Mouse (Mus musculus) hindbrain, embryonic 16.5 days (tissue): ENCODE results near the gene Tcf20. TPM values are rescaled to one million over a fixed set of nuclear protein-coding genes. Genes with fewer than 3 reads are reported as not detected.

ENCODE experiments used
- ATAC-seq: fragments of 200-750 bp; cut with Nextera tagmentation; 2 replicates; pipeline ENCODE4 v1.8.0; 2017; ENCODE audit warnings: moderate TSS enrichment, moderate library complexity
- H3K27ac ChIP-seq: fragments of 300-500 bp; sonication (generic); 2 replicates; pipeline ENCODE4 v1.5.1; 2014; ENCODE audit warnings: low read depth, mild to moderate bottlenecking, control low read depth, low read length, moderate library complexity
- H3K27me3 ChIP-seq: fragments of 300-500 bp; sonication (generic); replicated peaks from 2 replicates; pipeline ENCODE4 v1.6.1; 2014; ENCODE audit warnings: low read length; ENCODE audit not compliant: control insufficient read depth, insufficient read depth
- H3K36me3 ChIP-seq: fragments of 300-500 bp; sonication (generic); 2 replicates; pipeline ENCODE4 v1.6.1; 2014; ENCODE audit warnings: mild to moderate bottlenecking, low read length, moderate library complexity, mixed read lengths; ENCODE audit not compliant: control insufficient read depth, insufficient read depth
- H3K4me1 ChIP-seq: fragments of 300-500 bp; sonication (generic); 2 replicates; pipeline ENCODE4 v1.6.1; 2014; ENCODE audit warnings: low read depth, low read length; ENCODE audit not compliant: control insufficient read depth, insufficient read depth
- H3K4me2 ChIP-seq: fragments of 300-500 bp; sonication (generic); 2 replicates; pipeline ENCODE4 v1.6.1; 2014; ENCODE audit warnings: mild to moderate bottlenecking, low read length, control low read depth, moderate library complexity
- H3K4me3 ChIP-seq: fragments of 300-500 bp; sonication (generic); 2 replicates; pipeline ENCODE4 v1.5.1; 2014; ENCODE audit warnings: mild to moderate bottlenecking, low read length, control low read depth, moderate library complexity
- H3K9ac ChIP-seq: fragments of 300-500 bp; sonication (generic); 2 replicates; pipeline ENCODE4 v1.6.1; 2014; ENCODE audit warnings: low read depth, mild to moderate bottlenecking, control low read depth, low read length, moderate library complexity
- H3K9me3 ChIP-seq: fragments of 300-500 bp; sonication (generic); 2 replicates; pipeline ENCODE4 v1.6.1; 2014; ENCODE audit warnings: mild to moderate bottlenecking, low read length, moderate library complexity; ENCODE audit not compliant: control insufficient read depth
- WGBS: fragments of 180-500 bp; shearing (Covaris S2); extraction: QIAGEN DNeasy Blood & Tissue Kit; methylation state at CpG from one replicate; pipeline ENCODE4 v1.1.7; 2014; 5-methylcytosine and 5-hydroxymethylcytosine counted together
- polyA plus RNA-seq: library from polyadenylated mRNA; unstranded; fragments of >200 nt; fragmentation: Nextera tagmentation; extraction: Ambion mirVana; gene quantifications from 2 replicates; pipeline ENCODE4 v1.2.1, GENCODE M21; 2015

Tcf20 gene
- polyA plus RNA-seq, 1 experiment from 2014 or later = 9.3 TPM

DNA sequence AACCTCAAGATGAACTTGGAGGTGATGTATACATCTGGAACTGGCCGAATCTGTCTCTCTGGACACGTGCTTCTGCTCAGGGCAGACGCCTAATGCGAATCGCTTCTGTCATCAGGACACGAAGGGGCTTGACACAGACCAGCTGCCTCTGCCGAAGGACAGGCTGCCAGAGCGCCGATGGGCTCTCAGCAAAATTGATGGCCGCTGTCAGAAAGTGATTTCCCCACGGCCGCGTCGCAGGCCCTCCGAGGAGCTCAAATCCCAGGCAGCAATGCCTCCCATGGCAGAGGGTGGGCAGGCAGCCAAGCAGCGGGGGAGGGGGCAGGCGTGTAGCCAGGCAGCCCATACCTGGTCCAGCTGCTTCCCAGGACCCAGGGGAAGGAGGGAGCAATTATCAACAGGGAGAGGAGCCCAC, 49.5 kb downstream of the Tcf20 start:
- no peaks in the 10 kb centered on the region for H3K36me3 ChIP-seq
- peak overlapping the region; percentile 26 for H3K4me2 ChIP-seq
- WGBS = 12% methylated on average over 17 of the region's 17 CpGs
- no peak; the same call in 1 of the 2 replicates for ATAC-seq
- H3K4me3 ChIP-seq = no peak overlapping the region
- H3K9me3 ChIP-seq = no peaks in the 10 kb centered on the region
- peaks cover 82% of the 10 kb centered on the region for H3K4me1 ChIP-seq
- no peaks in the 10 kb centered on the region; the same call in 1 of the 2 replicates for H3K27me3 ChIP-seq
- H3K27ac ChIP-seq = peak overlapping the region; percentile 19; the same call in 1 of the 2 replicates
- peak overlapping the region; percentile 38; the same call in 1 of the 2 replicates for H3K9ac ChIP-seq

DNA sequence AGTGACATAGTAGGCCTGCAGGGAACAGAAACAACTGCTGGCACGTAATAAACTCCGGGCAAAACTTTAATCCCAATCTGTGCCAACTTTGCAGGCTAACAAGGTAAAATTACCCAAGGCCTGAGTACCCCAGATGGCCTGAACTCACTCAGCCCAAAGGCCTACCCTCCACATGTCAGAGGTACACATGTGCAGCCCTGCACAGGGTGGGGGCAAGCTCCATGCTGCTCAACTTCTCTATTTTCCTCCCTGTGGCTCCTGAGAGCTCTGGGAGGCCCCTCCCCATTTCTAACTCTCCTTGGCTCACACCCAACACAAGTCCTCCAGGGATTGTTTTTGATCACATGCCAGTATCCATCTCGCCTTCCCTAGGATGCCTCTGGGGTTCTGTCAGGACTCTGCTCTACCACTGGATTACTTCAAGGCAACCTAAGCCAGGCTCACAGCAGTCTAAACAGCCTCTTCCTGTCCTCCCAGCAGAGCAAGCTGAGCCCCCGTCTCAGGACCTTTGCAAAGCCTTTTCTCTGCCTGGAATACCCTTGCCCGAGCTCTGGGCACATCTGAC, 50.2 kb downstream of the Tcf20 start:
- Histone ChIP-seq H3K9me3 (no peaks in the 10 kb centered on the region), H3K36me3 (no peaks in the 10 kb centered on the region), H3K9ac (no peak overlapping the region), H3K4me1 (peaks cover 85% of the 10 kb centered on the region), H3K27ac (0 out of 2 replicates have a peak overlapping the region, but pooled peaks have one; percentile 1), H3K27me3 (no peaks in the 10 kb centered on the region; the same call in 1 of the 2 replicates), H3K4me3 (no peak overlapping the region), H3K4me2 (no peak overlapping the region)
- WGBS = 38% methylated on average over 5 of the region's 5 CpGs
- ATAC-seq = no peak

DNA sequence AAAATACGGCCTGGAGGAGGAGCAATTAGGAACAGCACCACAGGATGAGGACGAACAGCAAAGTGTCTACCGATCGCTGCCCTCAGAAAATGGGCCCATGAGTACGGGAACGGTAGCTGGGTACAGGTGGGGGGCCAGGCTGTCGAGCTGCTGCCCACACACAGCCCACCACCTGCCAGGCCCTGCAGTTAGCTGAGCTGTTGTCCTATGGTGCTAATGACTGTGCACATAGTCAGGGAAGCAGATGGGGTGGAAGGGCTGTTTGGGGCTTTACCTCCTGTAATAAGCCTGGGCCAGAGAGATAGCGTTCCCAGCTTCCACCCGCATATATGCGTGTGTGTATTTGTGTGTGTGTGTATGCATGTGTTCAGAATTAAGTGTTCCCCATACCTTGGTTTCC, 52.7 kb downstream of the Tcf20 start:
- ATAC-seq = no peak
- 58% methylated on average over 10 of the region's 10 CpGs for WGBS
- H3K27ac ChIP-seq = no peak overlapping the region

DNA sequence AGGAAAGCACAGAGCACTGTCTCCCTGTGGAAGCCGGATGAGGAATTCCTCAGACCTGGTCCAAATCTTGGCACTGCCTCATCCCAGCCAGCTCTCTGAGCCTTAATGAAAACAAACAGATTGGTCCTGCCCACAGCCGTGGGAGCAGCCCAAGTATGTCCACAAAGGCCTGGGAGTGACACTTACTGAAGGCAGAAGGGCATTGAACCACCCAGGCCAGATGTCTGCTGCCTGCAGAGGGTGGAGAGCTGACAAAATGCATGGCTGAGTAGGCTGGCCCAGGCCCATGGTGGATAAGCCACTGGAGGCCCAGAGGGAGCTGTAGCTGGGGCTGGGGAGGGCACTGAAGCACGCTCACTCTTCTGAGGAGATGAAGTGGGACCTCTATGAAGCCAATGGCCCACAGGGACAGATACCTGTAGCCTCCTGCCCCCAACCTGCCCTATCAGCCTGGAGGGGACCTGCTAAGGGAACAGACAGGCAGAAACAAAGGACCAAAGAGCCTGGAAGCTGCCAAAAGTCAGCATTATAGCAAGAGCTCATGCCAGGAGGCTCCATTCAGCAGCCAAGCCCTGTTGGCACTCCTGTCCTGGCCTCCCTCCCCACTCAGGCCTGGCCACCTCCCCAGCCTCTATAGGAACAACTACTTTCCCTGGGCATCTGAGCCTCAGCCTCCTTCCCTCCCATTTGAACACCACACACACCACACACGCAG, 54.6 kb downstream of the Tcf20 start:
- Histone ChIP-seq H3K27me3 (no peaks in the 10 kb centered on the region; the same call in 1 of the 2 replicates), H3K36me3 (no peaks in the 10 kb centered on the region), H3K9ac (peak overlapping the region; percentile 8; the same call in 1 of the 2 replicates), H3K4me2 (no peak overlapping the region), H3K4me3 (no peak overlapping the region), H3K9me3 (no peaks in the 10 kb centered on the region), H3K27ac (peak overlapping the region; percentile 57), H3K4me1 (peaks cover 71% of the 10 kb centered on the region)
- ATAC-seq = peak; percentile 77
- 23% methylated on average over 4 of the region's 4 CpGs for WGBS

More for the DNA sequence above, 52.7 kb downstream of the Tcf20 start:
- H3K4me1 ChIP-seq = peaks cover 65% of the 10 kb centered on the region
- H3K27me3 ChIP-seq = no peaks in the 10 kb centered on the region; the same call in 1 of the 2 replicates
- no peak overlapping the region for H3K4me3 ChIP-seq
- no peak overlapping the region for H3K4me2 ChIP-seq
- no peaks in the 10 kb centered on the region for H3K36me3 ChIP-seq
- H3K9ac ChIP-seq = no peak overlapping the region
- H3K9me3 ChIP-seq = no peaks in the 10 kb centered on the region

DNA sequence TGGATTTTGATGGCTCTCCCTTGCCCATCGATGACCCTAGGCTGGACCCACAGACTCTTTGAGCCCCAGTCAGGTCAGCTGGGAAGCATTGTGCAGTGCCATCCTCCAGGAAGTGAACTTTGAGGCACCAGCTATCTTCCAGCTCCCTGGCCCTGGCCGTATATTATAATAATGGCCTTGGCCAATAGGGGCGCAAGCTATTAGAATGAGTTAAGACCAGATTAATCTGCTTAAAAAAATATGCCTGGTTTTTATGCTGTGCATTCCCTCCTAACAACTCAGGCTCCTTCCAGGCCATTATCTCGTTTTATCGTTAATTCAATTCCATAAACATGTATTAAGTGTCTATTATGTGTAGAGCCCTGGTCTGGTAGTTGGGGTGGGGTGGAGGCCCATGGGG, 56.2 kb downstream of the Tcf20 start:
- Histone ChIP-seq H3K9ac (no peak overlapping the region), H3K4me3 (no peak overlapping the region), H3K4me1 (peaks cover 74% of the 10 kb centered on the region), H3K4me2 (no peak overlapping the region), H3K27ac (no peak overlapping the region), H3K36me3 (no peaks in the 10 kb centered on the region), H3K9me3 (no peaks in the 10 kb centered on the region), H3K27me3 (no peaks in the 10 kb centered on the region; the same call in 1 of the 2 replicates)
- ATAC-seq = no peak
- 89% methylated on average over 5 of the region's 5 CpGs for WGBS

DNA sequence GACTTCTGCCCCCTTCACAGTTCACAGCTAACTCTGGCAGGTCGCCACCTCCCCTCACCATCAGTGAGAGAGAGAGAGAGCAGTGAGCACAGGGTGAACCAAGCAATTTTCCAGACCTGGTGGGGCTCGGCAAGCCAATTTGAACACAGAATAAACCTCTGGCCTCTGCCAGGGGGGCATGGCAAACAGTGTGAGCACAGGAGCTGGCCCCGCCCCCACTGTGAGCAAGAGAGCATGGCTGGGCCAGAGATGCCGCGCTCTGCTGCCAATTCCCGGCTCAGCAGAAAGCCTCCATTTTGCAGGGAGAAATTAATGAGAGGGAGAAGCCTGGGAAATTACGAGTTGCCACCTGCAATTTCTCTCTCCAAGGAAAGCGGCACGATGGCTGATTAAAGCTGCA, 58.1 kb downstream of the Tcf20 start:
- Histone ChIP-seq H3K36me3 (no peaks in the 10 kb centered on the region), H3K4me3 (no peak overlapping the region), H3K9me3 (no peaks in the 10 kb centered on the region), H3K4me2 (no peak overlapping the region), H3K27me3 (no peaks in the 10 kb centered on the region), H3K9ac (peak overlapping the region; percentile 31), H3K4me1 (peaks cover 74% of the 10 kb centered on the region), H3K27ac (peak overlapping the region; percentile 61)
- 15% methylated on average over 9 of the region's 9 CpGs for WGBS
- no peak for ATAC-seq

DNA sequence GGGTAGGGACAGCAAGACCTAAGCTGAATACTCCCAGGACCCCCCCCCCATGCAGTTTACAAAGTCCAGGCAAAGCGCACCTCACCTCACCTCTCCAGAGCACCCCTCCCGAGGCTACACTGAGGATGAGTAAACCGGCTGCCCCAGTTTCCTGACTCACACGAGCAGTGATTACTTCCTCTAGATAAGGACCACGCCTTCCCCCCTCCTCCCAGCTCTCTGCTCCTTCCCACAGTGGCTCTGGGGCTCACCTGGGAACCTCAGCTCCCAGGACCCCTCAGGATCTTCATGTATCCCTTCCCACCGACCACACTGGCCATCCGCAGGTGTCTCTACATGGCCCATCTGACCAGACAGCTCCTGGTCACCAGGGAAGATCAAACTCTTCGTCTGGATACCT, 58.8 kb downstream of the Tcf20 start:
- Histone ChIP-seq H3K4me1 (peaks cover 79% of the 10 kb centered on the region), H3K9ac (no peak overlapping the region), H3K4me2 (no peak overlapping the region), H3K27ac (no peak overlapping the region), H3K27me3 (no peaks in the 10 kb centered on the region), H3K9me3 (no peaks in the 10 kb centered on the region), H3K36me3 (no peaks in the 10 kb centered on the region), H3K4me3 (no peak overlapping the region)
- WGBS = 59% methylated on average over 8 of the region's 8 CpGs
- ATAC-seq = no peak

DNA sequence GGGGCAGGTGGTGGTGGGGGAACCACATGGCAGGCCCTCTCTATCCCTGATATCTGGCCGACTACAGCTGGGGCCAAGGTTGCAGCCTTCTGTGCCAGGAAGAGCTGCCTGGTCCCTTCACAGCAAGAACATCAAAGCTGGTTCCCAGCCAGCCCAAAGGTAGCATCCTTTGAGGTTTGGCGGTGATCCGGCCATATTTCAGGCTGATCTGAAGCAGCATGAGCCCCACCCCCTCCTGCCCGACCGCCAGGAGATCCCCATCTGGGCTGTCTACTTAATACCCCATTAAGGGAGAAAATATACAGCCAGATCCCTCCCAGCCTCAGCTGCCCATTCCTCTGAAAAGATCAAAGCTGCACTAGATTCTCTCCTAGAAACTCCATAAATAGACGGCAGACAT, 59.6 kb downstream of the Tcf20 start:
- H3K9ac ChIP-seq = 0 out of 2 replicates have a peak overlapping the region, but pooled peaks have one; percentile 29
- WGBS = 23% methylated on average over 6 of the region's 6 CpGs
- no peak overlapping the region for H3K4me2 ChIP-seq
- H3K36me3 ChIP-seq = no peaks in the 10 kb centered on the region
- H3K9me3 ChIP-seq = no peaks in the 10 kb centered on the region
- H3K27ac ChIP-seq = no peak overlapping the region
- H3K4me1 ChIP-seq = peaks cover 79% of the 10 kb centered on the region
- H3K27me3 ChIP-seq = no peaks in the 10 kb centered on the region
- no peak overlapping the region for H3K4me3 ChIP-seq
- ATAC-seq = no peak

DNA sequence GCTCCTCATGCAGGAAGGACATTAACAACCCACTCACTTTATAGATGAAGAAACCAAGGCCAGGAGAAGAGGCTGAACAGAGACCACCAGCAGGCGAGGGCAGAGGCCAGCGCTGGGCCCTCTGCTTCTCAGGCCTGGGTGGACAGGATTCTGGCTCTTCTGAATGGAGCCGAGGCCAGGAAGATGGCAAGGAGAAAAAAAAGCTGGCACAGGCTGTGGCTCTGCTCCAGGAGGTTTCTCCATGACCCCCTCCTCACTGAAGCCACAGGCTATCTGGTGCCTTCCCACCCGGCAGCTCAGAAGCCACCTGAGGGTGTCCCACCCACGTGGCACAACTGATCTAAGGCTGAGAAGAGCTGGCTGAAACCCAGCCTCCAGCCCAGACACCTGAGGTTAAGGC, 60.6 kb downstream of the Tcf20 start:
- Histone ChIP-seq H3K27me3 (no peaks in the 10 kb centered on the region), H3K4me1 (peaks cover 81% of the 10 kb centered on the region), H3K27ac (no peak overlapping the region), H3K4me3 (no peak overlapping the region), H3K36me3 (no peaks in the 10 kb centered on the region), H3K9me3 (no peaks in the 10 kb centered on the region), H3K9ac (no peak overlapping the region), H3K4me2 (no peak overlapping the region)
- ATAC-seq = no peak
- WGBS = 65% methylated on average over 5 of the region's 5 CpGs
